Mouse (Mus musculus) liver, adult 2 months (tissue): ENCODE data around the gene Pfkl.

ENCODE experiments used
- CTCF ChIP-seq: fragments of 200-500 bp; IDR thresholded peaks from 2 replicates; pipeline ENCODE4 v1.5.1; 2011; ENCODE audit warnings: low read depth, low read length, control low read depth
- POLR2A ChIP-seq: fragments of 200-500 bp; IDR thresholded peaks from 2 replicates; pipeline ENCODE4 v1.6.1; 2011; ENCODE audit warnings: low read length, control low read depth; ENCODE audit not compliant: insufficient read depth; ENCODE audit errors: extremely low read depth

DNA sequence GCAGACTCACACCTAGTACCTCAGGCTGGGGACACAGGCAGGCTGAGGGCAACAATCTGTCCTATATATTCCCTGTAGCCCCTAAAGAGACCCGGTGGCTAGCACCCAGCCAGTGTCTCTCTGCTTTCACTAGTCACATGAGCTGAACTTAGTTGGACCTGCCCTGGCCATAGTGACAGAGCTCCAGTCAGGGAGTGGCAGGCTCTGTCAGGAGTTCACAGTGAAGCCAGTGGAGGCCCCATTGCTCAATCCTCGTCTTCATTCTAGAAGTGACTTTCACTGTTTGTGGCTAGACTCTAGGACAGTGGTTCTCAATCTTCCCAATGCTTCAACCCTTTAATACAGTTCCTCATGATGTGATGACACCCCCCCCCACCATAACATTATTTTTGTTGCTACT, 22.1 kb upstream of the Pfkl start:
- TF ChIP-seq POLR2A (no peak), CTCF (no peak)
